Mouse (Mus musculus): Measurements from ENCODE around the gene Gm45753.

GRCm38 (mm10) chr8:45344298-45344697 lies 36.0 kb upstream of the Gm45753 start:
- TF ChIP-seq POLR2A (IDR thresholded peaks at IDR 0.05; ENCODE audit: borderline replicate concordance, insufficient read depth, low read length) (no peak), CTCF (IDR thresholded peaks at IDR 0.05; ENCODE audit: borderline replicate concordance, insufficient read depth, low read depth, low read length) (no peak)
